Mouse (Mus musculus) erythroblast, embryonic 14.5 days (primary cell): ENCODE results near the gene Kmt5b.

Experiments used
- GATA1 ChIP-seq: IDR thresholded peaks from 2 replicates; pipeline ENCODE4 v1.6.1; 2012; ENCODE audit warnings: low read length, inconsistent platforms, mixed read lengths
- TAL1 ChIP-seq: IDR thresholded peaks from 3 replicates; pipeline ENCODE4 v1.6.1; 2012; ENCODE audit warnings: low read length, inconsistent platforms, mixed read lengths

DNA sequence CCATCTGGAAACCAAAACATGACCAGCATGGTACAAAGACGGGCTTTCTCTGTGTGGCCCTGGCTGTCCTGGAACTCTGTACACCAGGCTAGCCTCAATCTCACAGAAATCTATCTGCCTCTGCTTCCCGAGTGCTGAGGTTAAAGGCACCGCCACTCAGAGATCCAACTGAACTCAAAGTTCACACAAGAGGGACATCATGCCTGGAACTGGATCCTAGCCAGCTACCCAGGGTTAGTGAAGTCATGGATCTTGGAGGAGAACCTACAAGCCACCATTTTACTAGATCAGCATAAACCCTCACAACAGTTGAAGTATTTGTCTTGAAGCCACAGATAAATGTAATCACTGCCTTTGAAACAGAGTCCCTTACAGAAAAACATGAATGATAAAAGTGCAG is 31.2 kb upstream of the Kmt5b start:
- TF ChIP-seq GATA1 = no peak
- no peak for TF ChIP-seq TAL1
